ENCODE assay signal across 25 mouse cellular contexts in genomic region chr3:153463849-153464248, GRCm38 (mm10).
"Had no signal": no experiment of that assay in that cellular context is flagged by ENCODE, and none has a peak within 500 bp of the region (broad histone marks: within the 10 kb centered on the region; RNA-seq: fewer than 3 reads in every experiment).

No protein-coding gene starts in this region.

- H3K27me3 ChIP-seq: heart, embryonic 12.5 days; kidney, embryonic 15.5 days; limb, embryonic 13.5 days; limb, embryonic 15.5 days; liver, embryonic 12.5 days had no signal

- H3K9me3 ChIP-seq: kidney, embryonic 15.5 days; limb, embryonic 15.5 days had no signal

- ATAC-seq: forebrain, postnatal 0 days; hindbrain, postnatal 0 days; intestine, embryonic 16.5 days; liver, embryonic 12.5 days had no signal

- H3K27ac ChIP-seq: heart, adult 2 months; heart, embryonic 10.5 days; hindbrain, embryonic 14.5 days; hindbrain, postnatal 0 days; kidney, embryonic 15.5 days; kidney, postnatal 0 days; limb, embryonic 13.5 days; limb, embryonic 15.5 days; liver, embryonic 12.5 days had no signal

- H3K9ac ChIP-seq: forebrain, postnatal 0 days; heart, embryonic 12.5 days; hindbrain, embryonic 14.5 days; kidney, embryonic 15.5 days; limb, embryonic 13.5 days; limb, embryonic 15.5 days; liver, embryonic 12.5 days had no signal

- H3K36me3 ChIP-seq: heart, embryonic 10.5 days; liver, embryonic 12.5 days had no signal

- DNase-seq: forebrain, postnatal 0 days; gastrocnemius, postnatal 14 days; gastrocnemius, postnatal 36 days; heart, adult 11 months; heart, adult 2 months; heart, postnatal 14 days; heart, postnatal 36 days; kidney, adult 11 months; kidney, adult 2 months; kidney, adult 9 months; kidney, postnatal 14 days; kidney, postnatal 36 days; layer of hippocampus, adult 9-11 months; layer of hippocampus, postnatal 36 days; left cerebral cortex, postnatal 4 days had no signal

- H3K4me3 ChIP-seq: heart, adult 2 months; heart, embryonic 10.5 days; heart, embryonic 12.5 days; kidney, embryonic 15.5 days; limb, embryonic 13.5 days; limb, embryonic 15.5 days; liver, embryonic 12.5 days had no signal

- H3K4me1 ChIP-seq: heart, embryonic 10.5 days; heart, embryonic 12.5 days; limb, embryonic 15.5 days; liver, embryonic 12.5 days had no signal

- H3K4me2 ChIP-seq: heart, embryonic 12.5 days; hindbrain, embryonic 14.5 days; kidney, embryonic 15.5 days; limb, embryonic 13.5 days; limb, embryonic 15.5 days; liver, embryonic 12.5 days had no signal
